Mouse (Mus musculus) frontal cortex, postnatal 14 days (tissue): ENCODE results near the gene Serpinh1.

Experiments
- DNase-seq, 2 experiments: peaks; one replicate each; pipeline ENCODE4 v3.0.0; 2022; ENCODE audit warnings: low spot score in 2 of 2

Serpinh1 gene

DNA sequence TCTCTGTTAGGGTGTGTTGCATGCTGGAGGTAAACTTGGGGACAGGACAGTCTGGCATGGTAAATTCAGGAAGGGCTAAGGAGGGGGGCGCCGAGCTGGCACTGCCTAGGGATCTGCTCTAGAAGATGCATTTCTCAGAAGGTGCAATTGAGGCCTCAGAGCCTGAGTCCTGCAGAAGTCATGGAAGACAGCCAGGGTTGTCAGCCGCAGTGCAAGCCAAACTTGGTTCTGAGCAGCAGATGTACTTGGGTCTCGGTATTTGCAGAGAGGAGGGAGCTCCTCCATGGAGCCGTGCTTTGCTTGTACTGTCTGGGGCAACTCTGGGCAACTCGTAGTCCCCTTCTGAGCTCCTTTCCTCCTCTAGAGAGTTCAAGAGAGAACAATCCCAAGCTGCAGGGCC lies 26.9 kb downstream of the Serpinh1 start:
- no peak for DNase-seq

DNA sequence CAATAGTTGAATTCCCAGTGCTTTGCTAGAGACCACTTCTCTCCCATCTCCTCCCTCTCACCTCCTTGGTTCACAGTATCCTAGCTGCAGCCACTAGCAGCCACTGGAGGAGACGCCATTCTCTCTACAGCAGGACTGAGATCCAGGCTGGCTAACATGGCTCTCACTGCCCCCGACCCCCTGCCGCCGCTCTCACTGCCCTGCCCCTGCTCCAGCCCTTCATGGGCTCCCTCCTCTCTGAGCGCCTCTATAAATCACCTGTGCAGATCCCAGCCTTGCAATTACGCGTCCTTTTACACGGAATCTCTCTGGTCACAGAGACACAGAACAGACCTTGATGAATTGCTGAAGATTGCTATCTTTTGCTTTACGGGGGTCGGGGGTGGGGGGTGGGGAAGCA lies 28.2 kb downstream of the Serpinh1 start:
- no peak for DNase-seq

DNA sequence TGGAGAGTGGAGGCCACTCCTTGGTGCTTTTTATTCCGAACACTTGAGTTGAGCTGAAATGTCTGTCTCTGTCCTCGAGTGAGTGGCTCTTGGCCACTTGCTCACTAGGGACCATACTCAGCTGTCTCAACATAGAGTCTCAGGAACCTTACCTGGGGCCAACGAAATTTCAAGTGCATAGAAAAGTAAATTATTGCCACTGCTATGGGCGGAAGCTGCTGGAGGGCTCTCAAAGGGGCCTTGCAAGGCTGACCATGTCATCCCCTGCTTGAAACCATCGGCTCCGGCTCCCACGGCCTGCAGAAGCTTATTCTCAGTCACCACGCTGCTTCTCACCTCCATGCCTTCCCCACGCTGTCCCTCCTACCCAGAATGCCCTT lies 29.7 kb downstream of the Serpinh1 start:
- no peak for DNase-seq

DNA sequence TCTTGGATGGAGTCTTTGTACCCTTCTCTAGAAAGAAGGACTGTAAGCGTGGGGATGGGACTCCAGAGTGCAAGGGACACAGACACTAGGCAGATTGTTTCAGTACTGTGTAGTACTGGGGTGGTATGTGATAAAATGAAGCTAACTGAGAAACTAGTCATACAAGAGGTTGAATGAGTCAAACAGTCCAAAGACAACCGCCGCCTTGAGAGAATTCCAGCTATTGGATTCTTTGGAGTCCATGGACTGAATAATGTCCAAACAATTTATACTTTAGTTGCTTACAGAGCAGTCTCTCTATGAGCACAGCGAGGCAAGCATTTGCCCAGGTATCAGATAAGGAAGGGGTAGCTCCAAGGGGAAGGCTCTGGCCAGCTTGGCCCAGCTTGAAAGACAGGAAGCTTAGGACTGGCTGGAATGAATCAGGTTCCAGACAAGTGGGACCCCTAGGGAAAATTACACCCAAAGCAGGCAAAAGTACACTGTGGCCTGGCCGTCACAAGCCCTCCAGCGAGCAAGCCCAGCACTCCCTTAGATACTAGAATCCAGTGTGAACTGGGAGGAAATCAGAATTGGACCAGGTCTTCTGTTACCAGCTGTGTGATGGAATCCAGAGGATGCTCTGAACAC lies 30.2 kb downstream of the Serpinh1 start:
- DNase-seq: no peak

DNA sequence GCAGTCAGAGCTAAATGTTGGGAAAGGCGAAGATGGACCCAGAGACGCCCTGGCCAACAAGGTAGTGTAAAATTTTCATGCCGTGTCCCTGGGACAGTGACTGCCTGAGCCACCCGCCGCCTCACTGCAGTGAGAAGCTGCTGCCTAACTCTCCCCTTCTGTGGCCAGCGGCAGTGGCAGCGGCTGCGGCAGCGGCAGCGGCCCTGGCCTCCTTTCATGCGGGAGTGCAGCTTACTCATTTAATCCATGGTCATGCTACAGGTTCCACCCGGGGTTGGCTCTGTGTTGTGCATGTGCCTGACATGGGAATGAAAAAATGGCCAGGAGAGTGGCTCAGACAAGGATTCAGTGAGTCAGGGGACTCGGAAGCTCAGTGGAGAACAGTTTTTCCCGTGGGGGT lies 32.5 kb downstream of the Serpinh1 start:
- DNase-seq: no peak

DNA sequence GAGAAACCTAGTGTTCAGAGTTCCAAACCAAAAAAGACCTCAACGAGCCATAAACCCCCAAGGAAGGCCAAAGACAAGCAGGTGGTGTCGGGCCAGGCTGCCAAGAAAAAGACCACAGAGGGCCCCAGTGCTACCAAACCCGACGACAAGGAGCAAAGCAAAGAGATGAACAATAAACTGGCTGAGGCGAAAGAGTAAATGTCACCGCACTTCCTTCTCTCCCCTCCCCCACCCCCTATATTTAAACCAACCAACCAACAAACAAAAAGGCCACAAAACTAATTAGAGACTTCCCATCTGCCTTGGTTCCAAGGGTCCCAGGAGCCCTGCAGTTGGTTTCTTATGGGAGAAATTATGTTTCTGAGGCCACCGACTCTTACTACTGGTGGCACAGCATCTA lies 35.6 kb downstream of the Serpinh1 start:
- no peak for DNase-seq

DNA sequence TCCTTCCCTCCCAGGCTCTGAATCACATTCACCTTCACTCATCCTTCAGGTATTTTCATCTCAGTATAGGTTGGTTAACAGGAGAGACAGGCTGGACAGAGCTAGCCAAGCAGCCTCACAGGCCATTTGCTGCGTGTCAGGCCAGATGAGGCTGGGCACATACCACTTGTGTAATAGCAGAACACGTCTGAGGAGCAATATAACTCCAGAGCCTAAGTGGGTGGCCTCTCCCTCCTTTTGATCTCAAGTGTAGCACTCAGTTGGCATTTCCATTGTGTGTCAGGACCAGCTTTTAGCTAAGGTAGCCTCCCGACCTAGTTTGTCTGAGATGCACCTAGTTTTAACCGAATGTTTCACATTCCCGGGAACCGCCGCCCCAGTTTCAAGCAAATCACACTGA lies 36.8 kb downstream of the Serpinh1 start:
- DNase-seq: no peak

DNA sequence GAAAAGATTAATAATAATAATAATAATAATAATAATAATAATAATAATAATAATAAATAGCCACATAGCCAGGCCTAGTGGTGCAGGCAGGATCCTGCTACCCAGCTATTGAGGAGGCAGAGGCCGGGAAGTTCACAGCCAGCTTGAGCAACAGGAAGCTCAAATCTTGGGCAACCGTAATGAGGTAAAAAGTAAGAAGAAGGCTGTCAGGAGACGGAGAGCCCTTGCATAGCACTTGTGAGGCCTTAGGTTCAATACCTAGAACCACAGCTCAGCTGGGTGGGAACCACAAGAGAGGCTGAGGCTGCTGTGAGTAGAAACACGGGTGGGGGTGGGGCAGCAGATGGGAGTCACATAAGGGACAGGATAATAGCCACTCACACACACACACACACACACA lies 38.5 kb downstream of the Serpinh1 start:
- DNase-seq: no peak

DNA sequence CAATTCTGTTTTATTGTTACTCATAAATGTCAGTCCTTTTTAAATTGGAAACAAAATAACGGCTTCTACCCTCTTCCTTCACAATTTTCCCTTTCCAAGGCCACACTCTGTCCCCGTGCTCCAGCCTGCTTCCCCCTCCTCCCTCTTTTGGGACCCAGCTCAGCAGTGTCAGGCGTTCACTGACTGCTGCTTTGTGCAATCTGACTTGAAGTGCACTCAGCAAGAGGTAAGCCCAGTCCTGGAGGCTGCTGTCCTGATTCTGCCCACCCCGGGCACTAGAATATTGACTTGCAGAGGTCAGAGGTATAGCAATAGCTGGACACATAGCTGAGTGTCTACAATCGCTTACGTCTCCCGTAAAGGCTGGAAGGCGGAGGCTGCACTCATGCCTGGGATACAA lies 39.8 kb downstream of the Serpinh1 start:
- DNase-seq: no peak

DNA sequence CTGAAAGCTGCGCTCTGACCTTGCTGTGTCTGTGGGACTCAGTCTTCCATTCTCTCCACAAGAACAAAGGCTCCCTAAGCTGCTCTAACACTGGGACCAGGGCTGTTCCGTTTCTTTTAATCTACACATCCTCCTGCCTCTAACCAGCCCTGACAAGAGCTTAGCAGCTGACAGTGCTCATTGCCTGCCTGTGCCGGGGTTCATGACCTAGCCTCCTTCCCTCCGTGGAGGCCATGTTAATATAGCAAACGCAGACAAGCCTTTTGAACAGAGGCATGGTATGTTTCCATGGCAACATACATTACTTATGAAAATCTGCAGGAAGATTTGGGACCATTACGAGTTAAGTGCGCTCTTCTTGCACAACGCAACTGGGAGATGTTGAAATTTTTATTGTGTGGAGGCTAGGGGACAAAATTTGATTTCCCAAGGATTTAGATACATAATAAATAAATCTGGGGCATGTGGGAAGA lies 40.3 kb downstream of the Serpinh1 start:
- DNase-seq: no peak

DNA sequence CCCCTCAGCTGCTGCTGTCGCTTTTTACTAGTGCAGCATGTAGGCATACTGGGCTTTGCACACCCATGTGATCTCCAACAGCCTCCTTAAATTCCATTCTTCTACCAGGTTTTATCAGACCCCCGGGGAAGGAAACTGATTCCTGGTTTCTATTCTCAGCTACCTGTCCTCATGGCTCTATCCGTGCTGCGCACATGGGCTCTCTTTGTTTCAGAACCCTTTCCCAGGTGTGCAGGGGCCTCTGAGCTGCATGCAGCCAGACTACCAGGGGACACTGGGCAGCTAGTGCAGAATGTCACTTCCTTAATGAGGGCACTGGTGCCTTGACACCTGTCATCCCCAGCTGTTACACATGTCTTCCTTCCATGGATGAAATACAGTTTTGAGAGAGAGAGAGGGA lies 41.0 kb downstream of the Serpinh1 start:
- DNase-seq: no peak

DNA sequence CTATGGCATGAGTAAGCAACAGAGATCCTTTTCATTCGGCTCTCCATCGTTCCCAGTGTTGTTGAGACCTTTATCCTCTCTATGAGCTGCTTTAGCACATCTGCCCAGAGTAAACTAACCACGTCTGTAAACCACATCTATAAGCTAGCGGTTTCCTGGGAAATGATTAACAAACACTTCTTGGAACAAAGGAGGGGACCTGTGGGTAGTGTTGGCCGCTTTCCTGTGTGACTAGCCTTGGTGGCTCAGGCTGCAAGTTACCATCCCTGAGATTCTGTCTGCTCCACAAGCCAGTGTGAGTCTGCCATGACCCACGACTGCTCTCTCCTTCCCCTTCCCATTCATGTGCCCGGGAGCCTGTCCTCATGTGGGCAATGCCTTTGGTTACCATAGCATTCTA lies 41.6 kb downstream of the Serpinh1 start:
- no peak for DNase-seq

DNA sequence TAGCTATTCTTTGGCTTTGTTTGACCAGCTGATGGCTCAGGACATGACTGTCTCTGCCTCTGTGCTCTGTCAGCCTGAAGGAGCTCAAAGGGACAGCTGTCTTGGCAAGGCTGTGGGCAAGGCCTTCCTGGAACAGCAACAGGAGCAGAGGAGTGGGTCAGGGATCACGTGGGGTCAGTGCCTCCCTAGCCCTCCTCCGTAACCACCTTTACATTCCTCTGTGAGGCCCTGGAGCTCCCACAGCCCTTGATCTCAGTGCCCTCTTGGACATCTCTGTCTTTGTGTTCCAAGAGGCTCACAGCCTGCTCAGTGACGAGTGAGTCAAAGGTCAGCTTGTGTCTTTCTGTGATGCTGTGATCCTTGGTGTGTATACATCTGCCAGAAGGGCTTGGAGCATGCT lies 46.4 kb downstream of the Serpinh1 start:
- DNase-seq: no peak

DNA sequence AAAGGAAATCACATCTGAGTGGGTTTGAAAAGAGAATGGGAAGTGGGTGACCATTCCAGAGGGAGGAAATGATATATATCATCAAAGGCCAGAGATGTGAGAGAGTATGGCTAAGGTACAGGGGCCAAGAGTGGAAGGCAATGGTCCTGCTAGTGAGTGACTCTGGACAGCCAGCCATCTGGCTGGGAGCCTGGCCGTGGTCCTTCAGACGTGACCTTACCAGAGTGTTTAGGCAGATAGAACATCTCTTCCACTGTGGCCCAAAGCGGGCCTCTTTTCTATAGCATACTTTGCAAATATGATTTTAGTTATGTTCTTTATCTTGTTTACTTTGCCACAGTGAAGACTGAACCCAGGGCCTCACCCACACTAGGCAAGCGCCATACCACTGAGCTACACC lies 47.4 kb downstream of the Serpinh1 start:
- DNase-seq: no peak

DNA sequence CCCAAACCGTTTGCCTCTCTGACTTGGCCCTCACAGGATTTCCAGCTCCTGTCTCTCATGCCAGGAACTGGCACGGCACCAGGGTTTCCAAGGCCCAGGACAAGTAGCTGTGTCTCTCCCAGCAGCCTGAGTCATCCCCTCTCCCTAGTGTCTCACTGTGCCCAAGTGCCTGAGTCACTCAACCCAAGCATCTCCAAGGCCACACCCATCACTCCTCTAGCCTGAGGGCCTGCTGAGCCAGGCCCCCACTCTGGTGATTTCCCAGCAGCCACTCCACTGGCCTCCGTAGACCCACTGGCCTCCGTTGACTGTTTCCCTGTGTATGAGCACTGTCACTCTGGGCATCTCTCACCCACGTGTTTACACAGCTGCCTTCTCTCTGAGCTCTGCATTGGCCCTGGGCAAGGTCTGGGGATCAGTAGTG lies 48.1 kb downstream of the Serpinh1 start:
- DNase-seq: no peak

DNA sequence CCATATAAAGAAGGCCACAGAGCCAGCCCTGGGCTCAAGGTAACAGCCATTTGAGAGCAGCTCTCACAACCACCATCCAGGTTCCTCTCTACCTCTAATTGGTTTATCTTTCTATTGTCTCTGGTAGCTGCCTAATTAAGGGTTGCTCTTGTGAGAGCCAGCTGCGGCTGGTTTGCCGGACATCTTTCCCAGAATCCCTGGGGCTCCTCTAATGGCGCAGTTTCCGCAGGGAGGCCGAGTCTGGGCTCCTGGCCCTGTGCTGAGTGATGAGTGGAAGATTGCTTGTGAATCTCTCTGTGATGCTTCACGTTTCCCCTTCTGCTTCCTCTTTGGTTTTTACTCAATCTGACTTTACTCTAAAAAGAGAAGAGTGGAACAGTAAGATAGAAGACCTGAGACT lies 49.0 kb downstream of the Serpinh1 start:
- DNase-seq: no peak

DNA sequence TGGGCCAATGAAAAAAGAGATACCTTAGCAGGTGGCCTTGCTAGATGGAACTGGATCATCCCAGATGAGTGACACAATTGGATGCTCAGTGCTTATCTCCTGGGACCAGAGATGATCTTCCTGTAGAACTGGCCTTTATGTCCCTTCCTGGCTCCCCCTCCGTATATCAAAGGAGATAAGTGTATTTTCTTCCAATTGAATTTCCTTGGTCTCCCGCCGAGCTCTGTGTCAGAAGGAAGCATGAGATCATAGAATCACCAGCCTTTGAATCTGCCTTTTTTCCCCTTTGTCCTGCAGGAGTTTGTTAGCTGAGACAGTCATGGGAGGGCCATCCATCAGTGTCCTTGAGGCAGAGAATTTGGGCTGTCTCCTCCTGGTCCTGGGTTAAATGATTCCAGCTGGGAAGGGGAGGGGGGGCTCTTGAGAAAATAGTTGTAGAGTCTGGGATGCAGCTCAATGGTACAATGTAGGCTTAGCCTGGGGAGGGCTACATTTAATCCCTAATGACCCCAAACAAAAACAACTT lies 52.3 kb downstream of the Serpinh1 start:
- DNase-seq: no peak
